Mouse (Mus musculus): ENCODE results near the gene Dlx4.

Gene Dlx4

DNA sequence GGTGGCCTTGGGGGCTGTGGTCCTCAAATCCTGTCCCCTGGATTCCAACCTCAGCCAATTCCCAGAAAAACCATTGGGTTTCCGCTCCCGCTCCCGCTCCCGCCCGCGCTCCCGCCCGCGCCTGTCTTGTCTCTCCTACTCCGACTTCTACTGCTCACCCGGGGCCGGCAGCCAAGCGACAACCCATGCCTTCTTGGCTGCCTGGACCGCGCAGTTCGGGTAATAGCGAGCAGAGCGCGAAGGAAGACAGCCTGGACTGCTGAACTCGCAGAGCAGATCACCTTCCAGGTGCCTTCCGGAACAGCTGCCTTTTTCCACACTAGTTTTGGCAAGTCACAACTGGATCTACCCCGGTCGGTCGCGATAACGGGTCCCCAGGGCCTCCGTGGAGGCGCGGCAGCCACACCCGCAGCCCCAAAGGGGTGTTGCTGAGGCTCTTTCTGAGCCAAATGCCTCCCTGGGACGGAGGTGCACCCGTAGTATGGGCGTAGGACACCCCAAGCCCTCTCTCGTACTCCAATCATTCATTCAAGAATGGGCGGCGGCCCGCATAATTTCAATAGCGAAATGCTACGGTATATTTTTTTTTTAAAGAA is 3.0 kb downstream of the Dlx4 start:
- DNase-seq (ENCODE audit: low spot score in 2 of 2), result no peak

GRCm38 (mm10) chr11:95142258-95142657 is 3.8 kb downstream of the Dlx4 start:
- no peak for DNase-seq (ENCODE audit: low spot score in 2 of 2)

DNA sequence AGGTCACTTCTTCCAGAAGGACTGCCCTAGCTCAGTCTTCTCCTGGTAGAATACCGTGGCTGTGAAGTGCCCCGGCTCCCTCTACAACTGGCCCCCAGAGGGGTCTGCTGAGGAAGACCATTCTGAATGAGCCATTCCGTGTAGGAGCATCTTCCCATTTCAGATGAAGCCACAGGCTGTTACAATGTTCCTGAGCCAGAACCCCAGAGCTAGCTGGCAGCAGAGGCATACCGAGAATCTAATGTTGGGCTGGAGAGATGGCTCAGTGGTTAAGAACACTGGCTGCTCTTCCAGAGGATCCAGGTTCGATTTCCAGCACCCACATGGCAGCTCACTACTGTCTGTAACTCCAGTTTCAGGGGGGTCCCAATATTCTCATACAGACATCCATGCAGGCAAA is 6.2 kb downstream of the Dlx4 start:
- no peak for DNase-seq (ENCODE audit: low spot score in 2 of 2)

GRCm38 (mm10) chr11:95137281-95137680 is 8.8 kb downstream of the Dlx4 start:
- no peak for DNase-seq (ENCODE audit: low spot score in 2 of 2)

DNA sequence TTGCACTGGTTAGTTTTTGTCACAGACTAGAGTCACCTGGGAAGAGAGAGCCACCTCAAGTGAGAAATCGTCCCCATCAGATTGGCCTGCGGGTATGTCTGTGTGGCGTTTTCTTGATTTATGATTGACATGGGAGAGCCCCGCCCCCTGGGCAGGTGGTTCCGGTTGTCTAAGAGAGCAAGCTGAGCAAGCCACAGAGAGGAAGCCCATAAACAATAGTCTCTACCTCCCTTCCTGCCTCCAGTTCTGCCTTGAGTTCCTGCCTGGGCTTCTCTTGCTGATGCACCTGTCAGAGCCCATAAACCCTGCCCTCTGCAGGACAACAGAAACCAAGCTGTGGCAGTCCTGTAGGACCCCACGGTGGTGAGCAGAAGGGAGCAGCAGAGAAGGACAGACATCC is 12.7 kb downstream of the Dlx4 start:
- DNase-seq (ENCODE audit: low spot score in 2 of 2), result no peak

DNA sequence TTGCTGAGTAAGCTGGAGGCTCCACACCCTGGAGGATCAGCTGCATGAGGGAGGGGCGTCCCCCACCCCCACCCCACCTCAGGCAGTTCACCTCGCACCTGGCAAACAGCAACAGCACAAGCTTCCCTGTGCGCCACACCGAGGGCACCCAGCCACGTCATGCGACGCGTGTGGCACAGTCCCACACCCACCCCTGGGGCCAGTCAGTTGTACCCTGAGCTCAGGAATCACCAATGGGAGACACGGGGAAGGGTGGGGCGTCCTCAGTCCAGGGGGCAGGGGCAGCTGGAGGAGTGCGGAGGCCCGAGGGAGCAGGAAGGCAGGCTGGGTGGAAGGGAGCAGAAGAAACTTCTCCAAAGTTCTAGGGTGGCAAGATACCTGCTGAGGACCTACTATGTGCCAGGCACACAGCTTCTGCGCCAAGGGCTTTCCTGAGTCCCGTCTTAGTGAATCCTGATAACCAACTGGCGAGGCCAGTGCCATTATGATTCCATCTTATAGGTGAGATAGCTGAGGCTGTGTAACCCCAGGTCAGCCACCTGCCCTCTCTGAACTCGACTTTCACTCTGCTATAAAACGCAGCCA is 15.3 kb downstream of the Dlx4 start:
- no peak for DNase-seq (ENCODE audit: low spot score in 2 of 2)

DNA sequence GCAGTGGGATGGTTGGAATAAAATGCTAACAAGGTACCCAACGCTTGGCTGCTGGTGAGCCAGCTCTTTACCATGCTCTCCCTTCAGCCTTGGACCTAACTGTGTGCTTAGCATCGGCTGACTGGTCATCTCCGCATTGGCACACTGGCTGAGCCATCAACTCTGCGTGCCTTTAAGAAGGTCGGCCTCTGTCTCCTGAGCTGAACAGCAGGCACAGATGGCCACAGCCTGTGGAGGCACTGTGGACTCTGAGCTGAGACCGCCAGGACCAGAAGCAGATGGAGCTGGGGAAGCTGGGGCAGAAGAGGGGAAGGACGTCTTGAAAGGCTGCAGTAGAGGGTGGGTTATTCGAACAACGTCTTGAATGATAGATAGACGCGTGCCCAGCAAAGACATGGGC is 17.7 kb downstream of the Dlx4 start:
- DNase-seq (ENCODE audit: low spot score in 2 of 2), result no peak

GRCm38 (mm10) chr11:95126272-95127245 is 19.5 kb downstream of the Dlx4 start:
- no peak for DNase-seq (ENCODE audit: low spot score in 2 of 2)

DNA sequence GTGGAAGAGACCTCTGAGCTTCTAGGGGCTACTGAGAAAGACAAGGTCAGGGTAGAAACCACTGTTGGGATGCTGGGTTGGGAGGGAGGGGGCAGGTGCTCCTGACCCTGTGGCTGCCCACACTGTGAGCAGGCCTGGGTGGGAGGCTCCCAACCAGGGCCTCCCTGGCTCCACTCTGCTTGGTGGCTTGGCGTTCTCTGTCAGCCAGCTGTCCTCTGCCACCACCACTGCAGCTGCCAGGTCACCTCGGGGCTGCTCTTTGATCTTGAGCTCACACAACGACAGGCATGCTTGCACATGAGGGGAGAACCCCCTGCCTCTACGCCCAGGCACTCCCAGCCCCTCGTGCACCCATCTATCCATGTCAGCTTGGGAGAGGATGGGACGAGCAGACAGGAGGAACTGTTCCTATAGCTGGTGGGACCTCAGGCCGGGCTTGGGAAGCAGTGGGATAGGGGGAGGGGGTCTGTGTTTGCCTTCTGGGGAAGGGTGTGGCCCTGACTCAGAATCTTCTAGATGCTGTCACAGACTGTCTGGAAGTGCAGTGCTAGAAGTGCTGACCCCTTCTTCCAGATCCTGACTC is 20.6 kb downstream of the Dlx4 start:
- DNase-seq (ENCODE audit: low spot score in 2 of 2), result no peak

GRCm38 (mm10) chr11:95122100-95122489 is 24.0 kb downstream of the Dlx4 start:
- DNase-seq (ENCODE audit: low spot score in 2 of 2), result no peak

- no peak for DNase-seq (ENCODE audit: low spot score in 2 of 2)
Observed at GRCm38 (mm10) chr11:95121161-95122099, 24.6 kb downstream of the Dlx4 start.

DNA sequence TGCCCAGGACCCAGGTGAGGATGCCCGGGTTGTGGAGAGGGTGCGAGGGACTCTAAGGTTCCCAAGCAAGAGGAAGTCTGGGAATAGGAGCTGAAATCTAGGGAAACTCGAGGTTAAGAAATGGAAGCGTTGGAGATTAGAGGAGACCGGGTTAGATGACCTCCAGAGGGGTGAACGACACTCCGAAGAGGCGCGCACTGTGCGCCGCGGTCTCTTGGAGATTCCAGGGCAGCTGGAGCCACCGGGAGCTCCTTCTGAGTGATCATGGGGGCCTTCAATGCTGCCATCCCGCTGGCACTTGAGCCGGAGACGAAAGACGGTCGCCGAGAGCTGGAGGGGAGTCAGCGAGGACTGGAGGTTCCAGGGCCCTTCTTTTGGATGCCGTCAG is 25.4 kb downstream of the Dlx4 start:
- no peak for DNase-seq (ENCODE audit: low spot score in 2 of 2)

GRCm38 (mm10) chr11:95119990-95120632 is 26.0 kb downstream of the Dlx4 start, which contains the start of gene Dlx3:
Gene Dlx3 (plus strand): TSS chr11:95120119.
- DNase-seq (ENCODE audit: low spot score in 2 of 2), result no peak

DNA sequence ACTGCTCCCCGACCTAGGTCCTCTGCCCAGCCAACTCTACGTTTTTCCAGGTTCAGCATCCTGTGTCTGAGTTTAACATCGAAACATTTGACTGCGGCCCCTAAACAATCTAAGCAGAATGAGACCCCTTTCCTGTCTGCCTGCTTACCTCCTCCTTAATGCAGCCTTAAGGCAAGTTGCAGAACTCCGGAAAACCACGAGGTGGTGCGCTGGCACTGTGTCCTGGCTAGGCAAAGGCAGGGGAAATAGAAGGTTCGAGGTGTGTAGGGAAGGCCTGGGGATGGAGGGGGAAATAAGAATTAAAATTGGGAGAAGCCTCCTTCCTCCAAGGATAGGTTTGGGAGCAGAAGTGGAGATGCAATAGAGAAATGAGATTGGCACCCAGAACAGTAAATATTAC is 27.6 kb downstream of the Dlx4 start:
- peak; percentile 37 to 39 for DNase-seq (ENCODE audit: low spot score in 2 of 2)

- DNase-seq (ENCODE audit: low spot score in 2 of 2), result peak; percentile 53 to 59
Observed at GRCm38 (mm10) chr11:95117030-95117429, 29.0 kb downstream of the Dlx4 start.

GRCm38 (mm10) chr11:95110081-95110480 is 36.0 kb downstream of the Dlx4 start:
- DNase-seq (ENCODE audit: low spot score in 2 of 2), result no peak

DNA sequence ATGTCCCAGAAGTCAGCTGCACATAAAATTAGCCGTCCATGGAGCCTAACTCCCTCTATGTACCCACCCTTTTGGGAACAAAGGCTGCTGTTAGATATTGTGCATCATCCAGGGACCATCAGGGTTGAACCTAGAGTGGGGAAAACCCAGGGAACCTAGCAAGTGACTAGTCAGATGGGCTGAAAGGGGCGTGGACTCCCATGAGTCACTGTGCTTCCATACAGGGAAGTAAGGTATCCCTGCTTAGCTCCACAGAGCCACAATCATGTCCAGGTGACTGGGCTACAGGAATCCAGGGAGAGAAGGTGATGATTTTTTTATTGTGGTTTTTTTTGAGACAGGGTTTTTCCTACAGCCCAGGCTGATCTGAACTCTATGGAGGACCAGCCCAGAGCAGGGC is 37.1 kb downstream of the Dlx4 start:
- no peak for DNase-seq (ENCODE audit: low spot score in 2 of 2)

DNA sequence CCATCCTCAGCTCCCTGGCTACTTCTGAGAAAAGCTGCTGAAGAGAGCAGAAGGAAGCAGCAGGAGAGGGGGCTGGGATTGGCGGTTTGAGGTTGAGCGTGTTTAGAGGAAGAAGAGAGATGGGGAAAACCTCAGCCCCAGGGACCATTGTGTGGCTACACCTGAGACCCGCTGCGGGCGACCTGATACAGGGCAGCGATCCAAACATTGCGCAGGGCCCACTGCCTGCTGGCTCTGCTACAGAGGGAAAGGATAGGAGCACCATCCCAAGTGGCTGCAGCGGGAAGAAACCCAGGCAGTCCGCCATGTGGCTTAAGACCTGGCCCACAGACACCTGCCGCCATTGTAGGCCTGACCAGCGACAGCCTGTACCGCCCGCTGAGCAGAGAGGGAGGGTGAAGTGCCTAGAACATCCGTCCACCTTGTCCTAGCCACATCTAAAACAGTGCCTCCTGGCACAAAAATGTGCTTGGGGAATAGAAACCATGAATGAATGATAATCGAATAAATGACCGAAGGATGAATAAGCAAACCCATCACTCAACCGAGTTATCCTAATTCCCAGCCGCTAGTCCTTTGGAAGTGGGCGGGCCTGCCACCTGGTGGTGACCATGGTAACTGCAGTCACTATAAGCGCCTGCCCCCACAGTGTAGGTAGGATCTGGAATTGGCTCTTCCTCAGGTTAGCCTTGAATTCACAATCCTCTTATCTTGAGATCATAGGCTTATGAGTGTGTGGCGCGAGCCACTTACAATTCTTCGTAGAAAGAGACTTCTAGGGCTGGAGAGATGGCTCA is 39.4 kb downstream of the Dlx4 start:
- peak; percentile 31 to 55 for DNase-seq (ENCODE audit: low spot score in 2 of 2)

DNA sequence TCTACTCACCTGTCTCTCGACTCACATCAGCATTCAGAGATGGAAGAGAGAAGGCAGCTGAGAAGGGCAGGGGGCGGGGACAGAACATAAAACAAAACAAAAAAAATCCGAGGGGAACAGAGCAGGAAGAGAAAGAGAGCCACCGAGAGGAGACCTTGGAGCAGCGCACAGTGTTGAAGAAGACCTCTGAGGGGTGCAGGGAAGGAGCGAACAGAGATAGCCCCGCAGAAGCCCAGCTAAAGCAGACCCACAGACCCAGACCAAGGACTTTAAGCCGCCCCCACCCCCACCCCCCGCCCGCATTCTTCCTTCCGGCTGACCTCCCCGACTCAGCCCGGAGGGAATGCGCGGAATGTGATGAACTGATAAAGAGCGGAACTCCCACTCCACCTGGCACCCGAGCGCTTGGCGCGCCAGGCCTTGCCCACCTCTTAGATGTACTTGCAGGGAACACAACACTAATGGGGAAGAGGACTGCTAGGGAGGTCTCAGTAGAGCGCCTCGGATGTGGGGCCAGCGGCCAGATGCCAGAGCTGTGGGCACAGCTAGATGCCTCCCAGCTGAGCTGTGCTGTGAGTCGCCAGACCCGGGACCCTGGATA is 40.7 kb downstream of the Dlx4 start:
- no peak for DNase-seq (ENCODE audit: low spot score in 2 of 2)

GRCm38 (mm10) chr11:95104266-95104665 is 41.8 kb downstream of the Dlx4 start:
- DNase-seq (ENCODE audit: low spot score in 2 of 2), result no peak
